Mouse (Mus musculus): Measurements from ENCODE around the gene Sun2. TPM values are rescaled to one million over a fixed set of nuclear protein-coding genes. Genes with fewer than 3 reads are reported as not detected.
A peak's percentile ranks its signal among the peaks of the same experiment; 100 is the strongest.

Sun2 gene
- polyA plus RNA-seq (2012; rRNA removed) = 101 and 116 TPM in 2 replicates

DNA sequence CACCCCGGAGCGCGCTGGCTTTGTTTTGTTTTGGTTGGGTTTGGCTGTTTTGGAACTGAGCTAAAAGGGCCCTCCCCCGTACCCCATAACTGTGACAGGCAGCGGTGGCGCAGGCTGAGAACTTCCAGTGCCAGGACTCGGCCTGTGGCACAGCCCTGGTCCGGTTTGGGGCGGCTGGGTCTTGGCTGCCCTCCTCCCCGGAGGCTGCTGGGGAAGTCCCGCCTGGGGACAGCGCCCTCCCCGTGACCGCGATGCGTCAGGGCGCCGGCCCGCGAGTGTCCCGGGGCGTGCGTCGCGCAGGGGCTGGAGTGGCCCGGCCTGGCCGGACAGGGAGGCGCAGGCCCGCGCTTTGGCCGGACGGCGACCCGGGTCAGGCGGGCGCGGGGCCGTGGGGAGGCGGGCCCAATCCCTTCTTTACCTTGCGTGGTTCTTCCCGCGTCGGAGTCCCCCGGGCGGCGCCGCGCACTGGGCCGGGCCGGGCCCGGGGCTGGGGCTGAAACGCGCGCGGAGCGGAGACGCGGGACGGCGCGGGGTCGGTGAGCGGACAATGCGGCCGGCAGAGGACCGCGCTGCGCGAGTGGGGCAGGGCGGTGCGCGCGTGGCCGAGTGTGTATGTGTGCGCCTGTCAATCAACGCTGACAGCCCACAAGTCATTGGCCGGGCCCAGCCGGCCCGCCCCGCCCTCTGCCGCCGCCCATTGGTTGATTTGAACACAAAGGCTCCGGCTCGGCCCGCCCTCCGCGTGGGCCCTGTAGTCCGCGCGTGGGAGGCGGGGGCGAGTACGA is at the start of gene Sun2:
Gene Sun2 (minus strand): TSS at position 616 of the 785 bp plus-strand sequence.
- DNase-seq (ENCODE audit: low read depth in 1 of 2, low spot score in 2 of 2) = peak; percentile 76 to 91
- under 1% methylated on average over 62 of the region's 93 CpGs for WGBS
- no peaks in the 10 kb centered on the region for H3K27me3 ChIP-seq (ENCODE audit: control insufficient read depth, insufficient read depth, low read length)
- H3K4me1 ChIP-seq (ENCODE audit: control insufficient read depth, insufficient read depth, insufficient read length) = peaks cover 17% of the 10 kb centered on the region
- TF ChIP-seq CTCF (IDR thresholded peaks at IDR 0.05; ENCODE audit: extremely low read depth, insufficient read depth, insufficient read length, insufficient replicate concordance) (no peak), POLR2A (IDR thresholded peaks at IDR 0.05; ENCODE audit: low read depth, low read length) (peak; percentile 29)
- H3K27ac ChIP-seq (ENCODE audit: insufficient read depth, low read length) = peak within 1 kb of the TSS; percentile 99
- peak within 1 kb of the TSS; percentile 95 for H3K4me3 ChIP-seq (ENCODE audit: extremely low read depth, insufficient read depth, insufficient read length)
- peaks cover 16% of the 10 kb centered on the region for H3K36me3 ChIP-seq (ENCODE audit: control insufficient read depth, insufficient read depth, low read length)

DNA sequence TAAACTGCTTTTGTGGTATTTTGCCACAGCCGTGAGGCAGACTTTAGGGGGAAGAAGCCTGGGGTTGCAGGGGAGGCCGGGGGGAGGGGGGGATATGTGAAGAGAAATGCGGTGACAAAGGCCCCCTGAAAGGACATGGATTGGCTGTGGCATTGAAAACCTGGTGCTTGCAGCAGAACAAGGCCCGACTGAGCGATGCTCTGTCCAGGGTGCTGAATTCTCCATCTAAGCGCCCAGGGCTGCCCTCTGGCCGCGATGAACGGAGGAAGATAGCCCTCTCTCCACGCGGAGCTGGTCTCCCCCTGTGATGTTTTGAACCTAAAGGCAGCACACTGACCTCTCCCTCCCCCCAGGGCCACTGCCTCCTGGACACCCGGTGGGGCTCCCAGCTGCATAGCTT is 49.2 kb upstream of the Sun2 start:
- Histone ChIP-seq H3K27me3 (ENCODE audit: control insufficient read depth, insufficient read depth, low read length) (no peaks in the 10 kb centered on the region), H3K4me1 (ENCODE audit: control insufficient read depth, insufficient read depth, insufficient read length) (no peaks in the 10 kb centered on the region), H3K4me3 (ENCODE audit: extremely low read depth, insufficient read depth, insufficient read length) (no peak overlapping the region), H3K36me3 (ENCODE audit: control insufficient read depth, insufficient read depth, low read length) (no peaks in the 10 kb centered on the region), H3K27ac (ENCODE audit: insufficient read depth, low read length) (no peak overlapping the region)
- DNase-seq (ENCODE audit: low read depth in 1 of 2, low spot score in 2 of 2) = peak in 1 of 2 experiments; percentile 30
- WGBS = 3% methylated on average over 12 of the region's 12 CpGs
- TF ChIP-seq CTCF (IDR thresholded peaks at IDR 0.05; ENCODE audit: extremely low read depth, insufficient read depth, insufficient read length, insufficient replicate concordance) (no peak), POLR2A (IDR thresholded peaks at IDR 0.05; ENCODE audit: low read depth, low read length) (no peak)

GRCm38 (mm10) chr15:79790905-79791304 is 48.6 kb upstream of the Sun2 start:
- 80% methylated on average over 6 of the region's 6 CpGs for whole genome bisulfite sequencing
- Histone ChIP-seq H3K4me1 (ENCODE audit: control insufficient read depth, insufficient read depth, insufficient read length) (no peaks in the 10 kb centered on the region), H3K36me3 (ENCODE audit: control insufficient read depth, insufficient read depth, low read length) (no peaks in the 10 kb centered on the region), H3K4me3 (ENCODE audit: extremely low read depth, insufficient read depth, insufficient read length) (no peak overlapping the region), H3K27me3 (ENCODE audit: control insufficient read depth, insufficient read depth, low read length) (no peaks in the 10 kb centered on the region), H3K27ac (ENCODE audit: insufficient read depth, low read length) (no peak overlapping the region)
- DNase-seq (ENCODE audit: low read depth in 1 of 2, low spot score in 2 of 2) = no peak
- TF ChIP-seq CTCF (IDR thresholded peaks at IDR 0.05; ENCODE audit: extremely low read depth, insufficient read depth, insufficient read length, insufficient replicate concordance) (no peak), POLR2A (IDR thresholded peaks at IDR 0.05; ENCODE audit: low read depth, low read length) (no peak)

GRCm38 (mm10) chr15:79790111-79790510 is 47.8 kb upstream of the Sun2 start:
- DNase-seq (ENCODE audit: low read depth in 1 of 2, low spot score in 2 of 2) = no peak
- no peak for TF ChIP-seq POLR2A (IDR thresholded peaks at IDR 0.05; ENCODE audit: low read depth, low read length)
- TF ChIP-seq CTCF (IDR thresholded peaks at IDR 0.05; ENCODE audit: extremely low read depth, insufficient read depth, insufficient read length, insufficient replicate concordance) = no peak
- Histone ChIP-seq H3K36me3 (ENCODE audit: control insufficient read depth, insufficient read depth, low read length) (no peaks in the 10 kb centered on the region), H3K27me3 (ENCODE audit: control insufficient read depth, insufficient read depth, low read length) (no peaks in the 10 kb centered on the region), H3K4me1 (ENCODE audit: control insufficient read depth, insufficient read depth, insufficient read length) (no peaks in the 10 kb centered on the region), H3K27ac (ENCODE audit: insufficient read depth, low read length) (no peak overlapping the region), H3K4me3 (ENCODE audit: extremely low read depth, insufficient read depth, insufficient read length) (no peak overlapping the region)
- WGBS = 69% methylated on average over 8 of the region's 8 CpGs

DNA sequence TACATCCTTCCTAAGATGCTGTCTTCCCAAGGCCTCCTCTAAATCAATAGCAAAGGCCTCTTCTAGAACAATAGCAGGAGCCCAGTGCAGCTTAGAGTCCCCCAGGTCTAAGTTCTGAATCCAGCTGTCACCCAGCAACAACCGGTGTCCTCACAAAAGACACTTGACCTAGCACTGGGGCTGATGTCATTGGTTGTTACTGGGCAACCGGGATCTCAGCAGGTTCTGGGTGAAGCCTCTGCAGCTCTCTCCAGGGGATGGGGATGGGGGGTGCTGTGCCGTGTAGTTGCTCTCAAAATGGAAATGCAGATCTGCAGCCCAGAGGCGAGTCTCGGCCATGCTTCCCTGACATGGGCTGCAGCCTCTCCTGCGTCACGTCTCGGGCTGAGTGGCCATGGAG is 45.5 kb upstream of the Sun2 start:
- TF ChIP-seq POLR2A (IDR thresholded peaks at IDR 0.05; ENCODE audit: low read depth, low read length) (no peak), CTCF (IDR thresholded peaks at IDR 0.05; ENCODE audit: extremely low read depth, insufficient read depth, insufficient read length, insufficient replicate concordance) (no peak)
- no peak for DNase-seq (ENCODE audit: low read depth in 1 of 2, low spot score in 2 of 2)
- H3K27ac ChIP-seq (ENCODE audit: insufficient read depth, low read length) = no peak overlapping the region
- no peaks in the 10 kb centered on the region for H3K4me1 ChIP-seq (ENCODE audit: control insufficient read depth, insufficient read depth, insufficient read length)
- H3K4me3 ChIP-seq (ENCODE audit: extremely low read depth, insufficient read depth, insufficient read length) = no peak overlapping the region
- WGBS = 78% methylated on average over 8 of the region's 8 CpGs
- H3K36me3 ChIP-seq (ENCODE audit: control insufficient read depth, insufficient read depth, low read length) = no peaks in the 10 kb centered on the region
- no peaks in the 10 kb centered on the region for H3K27me3 ChIP-seq (ENCODE audit: control insufficient read depth, insufficient read depth, low read length)

DNA sequence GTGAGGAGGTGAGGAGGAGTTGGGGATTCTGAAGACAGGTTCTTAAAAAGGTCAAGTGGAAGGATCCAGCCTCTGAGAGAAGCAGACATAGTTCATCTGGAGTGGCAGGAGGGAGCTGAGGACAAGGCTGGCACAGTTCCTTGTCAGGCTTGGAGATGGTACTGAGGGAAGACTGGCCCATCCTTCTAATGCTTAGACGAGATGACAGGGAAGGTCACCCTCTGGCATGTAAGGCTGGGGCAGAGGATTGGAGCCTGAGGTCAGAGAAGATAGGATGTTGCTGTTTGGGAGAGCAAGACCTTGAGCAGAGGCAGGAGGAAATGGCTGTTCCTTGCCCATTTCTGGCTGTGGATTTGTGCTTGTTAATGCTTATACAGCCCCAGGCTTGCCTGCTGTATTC is 42.7 kb upstream of the Sun2 start:
- 81% methylated on average over 1 of the region's 1 CpGs for WGBS
- Histone ChIP-seq H3K27ac (ENCODE audit: insufficient read depth, low read length) (no peak overlapping the region), H3K4me1 (ENCODE audit: control insufficient read depth, insufficient read depth, insufficient read length) (no peaks in the 10 kb centered on the region), H3K27me3 (ENCODE audit: control insufficient read depth, insufficient read depth, low read length) (no peaks in the 10 kb centered on the region), H3K36me3 (ENCODE audit: control insufficient read depth, insufficient read depth, low read length) (no peaks in the 10 kb centered on the region), H3K4me3 (ENCODE audit: extremely low read depth, insufficient read depth, insufficient read length) (no peak overlapping the region)
- DNase-seq (ENCODE audit: low read depth in 1 of 2, low spot score in 2 of 2) = no peak
- TF ChIP-seq POLR2A (IDR thresholded peaks at IDR 0.05; ENCODE audit: low read depth, low read length) (no peak), CTCF (IDR thresholded peaks at IDR 0.05; ENCODE audit: extremely low read depth, insufficient read depth, insufficient read length, insufficient replicate concordance) (no peak)

DNA sequence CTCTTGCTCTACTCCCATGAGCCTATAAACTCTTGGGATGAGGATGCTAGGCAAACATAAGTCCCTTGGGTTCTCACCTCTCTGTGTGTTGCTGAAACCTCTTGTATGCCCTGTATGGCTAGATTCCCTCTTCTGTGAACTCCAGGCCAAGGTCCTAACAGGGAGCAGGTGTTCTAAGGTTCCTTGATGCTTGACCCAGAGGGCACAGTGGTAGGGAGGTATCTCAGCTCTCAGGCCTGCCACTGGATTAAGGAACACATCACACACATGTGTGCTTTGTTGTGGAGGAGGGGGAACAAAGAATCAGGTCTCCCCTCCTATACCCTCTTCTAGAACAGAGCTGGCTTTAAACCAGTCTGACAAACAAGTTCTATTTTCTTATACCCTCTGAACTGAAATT is 35.4 kb upstream of the Sun2 start, which contains the start of gene Dnal4:
Gene Dnal4 (minus strand): TSS at position 101 of the 400 bp plus-strand sequence.
- no peak within 1 kb of the TSS for H3K27ac ChIP-seq (ENCODE audit: insufficient read depth, low read length)
- no peak within 1 kb of the TSS for H3K4me3 ChIP-seq (ENCODE audit: extremely low read depth, insufficient read depth, insufficient read length)
- no peak for DNase-seq (ENCODE audit: low read depth in 1 of 2, low spot score in 2 of 2)
- no peaks in the 10 kb centered on the region for H3K27me3 ChIP-seq (ENCODE audit: control insufficient read depth, insufficient read depth, low read length)
- TF ChIP-seq POLR2A (IDR thresholded peaks at IDR 0.05; ENCODE audit: low read depth, low read length) (no peak), CTCF (IDR thresholded peaks at IDR 0.05; ENCODE audit: extremely low read depth, insufficient read depth, insufficient read length, insufficient replicate concordance) (no peak)
- peaks cover 2% of the 10 kb centered on the region; the same call in 1 of the 2 replicates for H3K4me1 ChIP-seq (ENCODE audit: control insufficient read depth, insufficient read depth, insufficient read length)
- no peaks in the 10 kb centered on the region for H3K36me3 ChIP-seq (ENCODE audit: control insufficient read depth, insufficient read depth, low read length)
